Mouse (Mus musculus): ENCODE measurements around the gene Gm28035. TPM values are rescaled to one million over a fixed set of nuclear protein-coding genes. Genes with fewer than 3 reads are reported as not detected.
A peak's percentile ranks its signal among the peaks of the same experiment; 100 is the strongest.

The Gm28035 gene
- total RNA-seq, 4 experiments from 2014 or later = 0.58 to 5.3 (median 2.8) TPM

DNA sequence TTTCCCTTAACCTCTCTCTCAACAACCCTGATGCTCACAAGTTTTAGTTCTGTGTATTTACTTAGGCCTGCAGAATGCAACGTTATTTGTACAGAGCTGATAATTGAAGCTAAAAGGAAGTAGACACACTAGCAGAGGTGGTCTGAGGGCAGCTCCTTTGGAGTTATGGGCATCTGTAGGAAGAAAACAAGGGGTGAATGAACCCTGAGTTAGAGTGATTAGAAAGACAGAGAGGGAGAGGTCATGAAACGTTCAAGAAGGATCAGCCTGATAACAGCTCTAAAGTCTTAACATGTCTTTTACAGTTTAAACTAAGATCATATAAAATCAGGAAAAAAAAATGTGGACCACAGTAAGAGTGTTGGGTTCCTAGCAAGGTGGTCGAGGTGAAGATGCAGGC, 69.0 kb downstream of the Gm28035 start:
- DNase-seq = no peak

DNA sequence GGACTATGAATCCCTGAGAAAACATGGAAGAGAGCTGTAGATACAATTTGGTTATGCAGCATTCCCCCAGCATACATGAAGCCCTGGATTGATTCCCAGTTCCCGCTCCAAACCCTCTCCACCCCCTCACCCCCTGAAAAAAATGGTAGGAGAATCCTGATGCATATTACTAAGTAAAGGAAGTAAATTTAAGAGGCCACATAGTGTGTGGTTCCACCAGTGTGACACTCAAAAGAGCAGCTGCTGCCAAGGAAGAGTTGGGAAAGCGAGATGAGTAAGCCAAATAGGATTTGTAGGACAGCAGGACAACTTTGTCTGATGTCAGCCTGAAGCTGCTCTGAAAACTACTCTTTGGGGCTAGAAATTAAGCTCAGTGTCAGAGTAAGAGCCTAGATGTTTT, 71.1 kb downstream of the Gm28035 start:
- peak; percentile 56 for DNase-seq

DNA sequence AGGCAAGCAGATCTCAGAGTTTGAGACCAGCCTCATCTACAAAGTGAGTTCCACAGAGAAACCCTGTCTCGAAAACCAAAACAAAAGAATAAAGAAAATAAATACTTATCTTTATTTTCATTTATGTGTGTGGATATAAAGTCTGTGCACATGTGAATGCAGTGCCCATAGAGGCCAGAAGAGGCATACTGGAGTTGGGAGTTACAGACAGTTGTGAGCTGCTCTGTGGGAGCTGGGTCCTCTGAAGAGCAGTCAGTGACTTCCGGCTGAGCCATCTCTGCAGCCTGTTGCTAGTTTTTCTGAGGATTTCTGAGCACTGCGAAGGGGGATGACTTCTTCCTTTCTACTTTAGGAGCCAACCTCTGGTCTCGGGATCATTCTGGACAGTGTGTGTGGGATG, 75.8 kb downstream of the Gm28035 start:
- no peak for DNase-seq

DNA sequence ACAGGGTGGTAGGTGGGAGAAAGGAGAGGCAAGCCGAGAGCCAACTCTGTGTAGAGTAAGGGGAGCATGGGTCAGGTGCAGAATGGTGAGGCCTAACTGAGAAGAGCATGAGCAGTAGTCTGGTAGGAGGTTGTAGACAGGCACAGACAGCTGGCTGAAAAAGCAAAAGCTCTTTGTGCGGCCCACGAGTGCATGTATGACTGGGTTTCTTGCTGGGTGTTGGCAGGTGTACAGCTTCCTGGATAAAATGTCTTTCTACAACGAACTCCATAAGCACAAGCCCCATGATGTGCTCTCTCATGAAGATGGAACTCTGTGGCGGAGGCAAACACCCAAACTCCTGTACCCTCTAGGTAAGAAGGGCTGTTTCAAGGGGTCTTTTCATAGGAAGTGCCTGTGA, 76.6 kb downstream of the Gm28035 start:
- no peak for DNase-seq

DNA sequence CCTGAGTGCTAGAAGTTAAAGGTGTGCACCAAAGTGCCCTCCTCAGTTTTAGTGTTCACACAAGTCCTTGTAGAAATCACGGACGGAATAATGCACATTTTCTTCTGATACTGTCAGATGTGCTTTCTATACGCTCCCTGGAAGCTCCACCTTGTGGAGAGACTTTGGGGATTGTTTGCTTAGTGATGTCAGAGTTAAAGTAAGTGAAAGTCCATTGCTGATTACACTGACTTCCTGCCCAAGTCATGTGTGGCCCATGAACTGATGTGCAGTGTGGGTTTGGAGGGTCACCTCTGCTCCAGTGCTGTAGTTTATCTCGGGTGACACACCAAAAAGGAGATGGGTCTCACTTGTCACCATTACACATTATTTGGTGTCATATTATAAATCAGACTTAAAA, 78.9 kb downstream of the Gm28035 start:
- DNase-seq = no peak

DNA sequence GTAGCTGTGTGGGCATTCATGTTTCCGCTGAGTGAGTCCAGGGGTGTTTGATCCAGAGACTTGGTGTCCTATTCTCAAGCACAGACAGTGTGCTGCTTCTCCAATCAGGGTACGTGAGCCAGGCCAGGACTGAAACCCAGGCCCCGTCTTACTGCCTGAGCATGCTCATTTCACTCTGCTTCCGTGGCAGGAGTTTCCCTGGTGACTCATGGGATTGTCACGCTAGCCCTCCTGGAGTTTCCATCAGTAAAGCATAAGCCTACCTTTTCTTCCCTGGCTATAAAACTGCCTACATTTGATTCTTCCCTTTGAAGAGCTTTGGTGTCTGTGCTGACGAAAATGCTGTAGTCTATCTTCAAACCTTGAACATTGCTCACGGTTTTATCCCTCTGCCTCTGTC, 82.7 kb downstream of the Gm28035 start:
- no peak for DNase-seq

DNA sequence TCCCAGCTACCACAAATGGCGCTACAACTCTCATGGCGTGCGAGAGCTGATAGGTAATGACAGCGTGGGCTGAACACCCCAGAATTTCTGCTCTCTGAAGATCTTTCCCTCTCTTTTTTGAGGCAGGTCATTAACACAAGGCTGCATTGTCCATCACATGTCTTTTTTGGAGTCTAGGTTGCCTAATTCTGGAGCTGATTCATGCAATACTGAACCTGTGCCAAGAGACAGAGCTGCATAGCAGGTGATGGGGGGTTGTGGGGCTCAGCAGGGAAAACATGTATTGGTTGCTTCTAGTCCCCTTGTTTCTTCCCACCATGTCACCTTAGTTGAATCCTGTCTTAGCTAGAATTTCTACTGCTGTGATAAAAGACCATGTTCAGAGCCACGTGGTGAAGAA, 84.9 kb downstream of the Gm28035 start:
- DNase-seq = no peak

DNA sequence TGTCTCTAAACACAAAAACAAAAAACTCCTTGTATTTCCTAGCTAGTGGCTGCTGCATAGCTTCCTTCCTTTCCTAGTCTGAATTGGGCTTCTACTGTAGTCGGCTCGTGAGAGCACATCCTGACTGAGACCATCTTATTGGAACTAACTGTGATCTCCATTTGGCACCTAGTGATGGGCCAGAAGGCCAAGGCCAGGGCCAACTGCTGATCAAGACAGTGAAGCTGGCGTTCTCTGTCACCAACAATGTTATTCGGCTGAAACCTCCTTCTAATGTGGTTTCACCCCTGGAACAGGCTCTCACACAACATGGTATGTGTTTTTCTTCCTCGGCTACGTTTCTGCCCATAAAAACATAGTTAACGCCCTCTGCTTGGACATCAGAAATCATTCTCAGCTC, 86.9 kb downstream of the Gm28035 start:
- no peak for DNase-seq

DNA sequence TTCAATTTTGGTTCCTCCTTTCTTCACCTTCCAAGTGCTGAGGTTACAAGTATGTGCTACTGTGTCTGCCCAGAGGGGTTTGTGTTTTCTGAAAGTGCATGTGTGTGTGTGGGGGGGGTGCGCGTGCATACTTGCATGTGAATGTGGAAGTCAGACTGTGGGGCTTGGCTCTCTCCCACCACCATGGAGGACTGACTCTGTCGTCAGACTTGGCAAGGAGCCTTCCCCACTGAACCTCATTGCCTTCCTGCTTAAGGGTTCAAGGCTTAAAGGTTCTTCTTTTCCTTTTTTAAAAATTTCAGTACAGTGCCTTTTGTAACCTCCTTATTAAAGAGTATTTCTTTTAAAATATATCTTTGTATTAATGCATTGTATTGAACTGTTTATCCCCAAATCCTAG, 88.4 kb downstream of the Gm28035 start:
- no peak for DNase-seq

Other genes starting within 250 kb of the Gm28035 start
- gene Wdr34, start 191.7 kb upstream of the Gm28035 start, total RNA-seq (2022) = 10 to 100 TPM; 19.5 to 31.7 (median 26.6) TPM
- gene Set, start 183.2 kb upstream of the Gm28035 start, total RNA-seq (2022) = 100 to 1,000 TPM; 205 to 257 (median 225) TPM
- 1 to 10 TPM; 4.8 to 6.6 (median 5.8) TPM for gene Pkn3, start 162.9 kb upstream of the Gm28035 start, total RNA-seq (2022)
- 10 to 100 TPM; 16.4 to 23.9 (median 17.6) TPM for gene Zdhhc12, start 146.9 kb upstream of the Gm28035 start, total RNA-seq (2022)
- 10 to 100 TPM; 45.6 to 74.7 (median 58.5) TPM for gene Zer1, start 116.0 kb upstream of the Gm28035 start, total RNA-seq (2022)
- 10 to 100 TPM; 58.6 to 71.5 (median 64.5) TPM for gene Tbc1d13, start 106.8 kb upstream of the Gm28035 start, total RNA-seq (2022)
- 10 to 100 TPM; 21.9 to 43.0 (median 31.0) TPM for gene Endog, start 69.1 kb upstream of the Gm28035 start, total RNA-seq (2022)
- gene Spout1, start 62.1 kb upstream of the Gm28035 start, total RNA-seq (2022) = 10 to 100 TPM; 22.9 to 28.7 (median 28.4) TPM
- gene Kyat1, start 34.7 kb upstream of the Gm28035 start, total RNA-seq (2022) = 10 to 100 TPM; 21.3 to 27.4 (median 22.8) TPM
- gene Lrrc8a, start 2.9 kb upstream of the Gm28035 start, total RNA-seq (2022) = 10 to 100 TPM; 54.6 to 63.0 (median 57.8) TPM
- gene Phyhd1, start 25.6 kb downstream of the Gm28035 start, total RNA-seq (2022) = 10 to 100 TPM; 12.0 to 20.7 (median 15.4) TPM
- not detected for gene Gm28038, start 40.5 kb downstream of the Gm28035 start, total RNA-seq (2022)
- 10 to 100 TPM; 31.2 to 42.7 (median 37.6) TPM for gene Dolk, start 45.8 kb downstream of the Gm28035 start, total RNA-seq (2022)
- 10 to 100 TPM; 28.2 to 33.6 (median 30.2) TPM for gene Nup188, start 45.8 kb downstream of the Gm28035 start, total RNA-seq (2022)
- 100 to 1,000 TPM in 2 of 4 experiments, 10 to 100 TPM in 2; 85.4 to 115 (median 101) TPM for gene Sh3glb2, start 118.8 kb downstream of the Gm28035 start, total RNA-seq (2022)
- 100 to 1,000 TPM in 1 of 4 experiments, 10 to 100 TPM in 3; 80.6 to 104 (median 91.1) TPM for gene Miga2, start 123.7 kb downstream of the Gm28035 start, total RNA-seq (2022)
- gene Dolpp1, start 151.7 kb downstream of the Gm28035 start, total RNA-seq (2022) = 10 to 100 TPM; 18.0 to 24.2 (median 19.8) TPM
- 100 to 1,000 TPM in 1 of 4 experiments, 10 to 100 TPM in 3; 59.0 to 122 (median 95.3) TPM for gene Crat, start 175.2 kb downstream of the Gm28035 start, total RNA-seq (2022)
- 100 to 1,000 TPM; 135 to 153 (median 141) TPM for gene Ptpa, start 175.5 kb downstream of the Gm28035 start, total RNA-seq (2022)
- 1 to 10 TPM; 3.8 to 7.7 (median 6.8) TPM for gene Ier5l, start 233.7 kb downstream of the Gm28035 start, total RNA-seq (2022)

All from adrenal gland, adult 8-10 months (tissue).